Mouse (Mus musculus): Measurements from ENCODE around the gene Cx3cr1. TPM values are rescaled to one million over a fixed set of nuclear protein-coding genes. Genes with fewer than 3 reads are reported as not detected.
A peak's percentile ranks its signal among the peaks of the same experiment; 100 is the strongest.

The Cx3cr1 gene
- polyA plus RNA-seq, 1 experiment from 2014 or later = 7.5 TPM

DNA sequence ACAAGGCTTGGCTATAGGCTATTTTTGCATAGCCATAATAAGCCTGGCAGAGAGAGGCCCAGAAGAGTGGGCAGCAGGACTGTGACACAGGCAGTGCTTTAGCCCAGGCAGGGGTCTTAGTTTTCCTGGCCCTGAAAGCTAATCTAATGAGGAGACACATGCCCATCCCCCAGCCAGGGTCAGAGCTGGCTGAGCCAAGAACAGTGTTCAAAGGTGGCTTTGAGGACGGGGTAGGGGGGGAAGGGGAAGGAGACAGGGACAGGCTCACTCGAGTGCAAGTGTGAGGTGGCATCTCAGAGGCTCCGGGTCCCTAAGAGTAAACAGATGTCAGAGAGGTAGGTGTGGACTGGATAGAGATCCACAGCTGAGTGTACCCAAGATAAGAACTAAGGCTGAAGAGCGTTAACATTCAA lies 88.9 kb downstream of the Cx3cr1 start:
- H3K27me3 ChIP-seq = no peaks in the 10 kb centered on the region
- no peak for ATAC-seq (replicated peaks; ENCODE audit: insufficient number of reproducible peaks, insufficient read depth, low FRiP score, low read depth)
- no peaks in the 10 kb centered on the region for H3K9me3 ChIP-seq (replicated peaks)
- peak overlapping the region; percentile 96 for H3K4me2 ChIP-seq
- peaks cover 79% of the 10 kb centered on the region for H3K4me1 ChIP-seq (replicated peaks)
- H3K27ac ChIP-seq = peak overlapping the region; percentile 98
- H3K4me3 ChIP-seq = peak overlapping the region; percentile 89
- 1% methylated on average over 4 of the region's 4 CpGs for WGBS
- H3K36me3 ChIP-seq = no peaks in the 10 kb centered on the region
- peak overlapping the region; percentile 48 for H3K9ac ChIP-seq

DNA sequence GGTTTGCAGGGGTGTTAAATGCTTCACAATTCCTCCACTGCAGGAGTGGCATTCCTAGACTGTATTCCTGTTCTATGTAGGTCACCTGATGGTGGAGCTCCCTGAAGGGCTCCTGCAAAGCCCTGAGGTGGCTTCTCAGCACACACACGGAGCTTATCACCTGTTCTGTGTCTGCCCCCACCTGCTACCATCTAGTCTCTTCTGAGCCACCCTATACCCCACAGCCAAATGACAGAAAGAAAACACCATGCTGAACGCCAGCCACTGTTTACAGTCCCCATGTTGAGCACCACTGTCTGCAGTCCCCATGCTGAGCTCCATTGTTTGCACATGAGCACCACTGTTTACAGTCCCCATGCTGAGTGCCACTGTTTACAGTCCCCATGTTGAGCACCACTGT lies 89.9 kb downstream of the Cx3cr1 start:
- no peak for ATAC-seq (replicated peaks; ENCODE audit: insufficient number of reproducible peaks, insufficient read depth, low FRiP score, low read depth)
- Histone ChIP-seq H3K27ac (peak overlapping the region; percentile 98; the same call in 1 of the 2 replicates), H3K4me3 (no peak overlapping the region), H3K9me3 (replicated peaks) (no peaks in the 10 kb centered on the region), H3K9ac (no peak overlapping the region), H3K4me2 (no peak overlapping the region), H3K4me1 (replicated peaks) (peaks cover 79% of the 10 kb centered on the region), H3K36me3 (peaks cover 8% of the 10 kb centered on the region; the same call in 1 of the 2 replicates), H3K27me3 (no peaks in the 10 kb centered on the region)
- 56% methylated on average over 2 of the region's 2 CpGs for WGBS

DNA sequence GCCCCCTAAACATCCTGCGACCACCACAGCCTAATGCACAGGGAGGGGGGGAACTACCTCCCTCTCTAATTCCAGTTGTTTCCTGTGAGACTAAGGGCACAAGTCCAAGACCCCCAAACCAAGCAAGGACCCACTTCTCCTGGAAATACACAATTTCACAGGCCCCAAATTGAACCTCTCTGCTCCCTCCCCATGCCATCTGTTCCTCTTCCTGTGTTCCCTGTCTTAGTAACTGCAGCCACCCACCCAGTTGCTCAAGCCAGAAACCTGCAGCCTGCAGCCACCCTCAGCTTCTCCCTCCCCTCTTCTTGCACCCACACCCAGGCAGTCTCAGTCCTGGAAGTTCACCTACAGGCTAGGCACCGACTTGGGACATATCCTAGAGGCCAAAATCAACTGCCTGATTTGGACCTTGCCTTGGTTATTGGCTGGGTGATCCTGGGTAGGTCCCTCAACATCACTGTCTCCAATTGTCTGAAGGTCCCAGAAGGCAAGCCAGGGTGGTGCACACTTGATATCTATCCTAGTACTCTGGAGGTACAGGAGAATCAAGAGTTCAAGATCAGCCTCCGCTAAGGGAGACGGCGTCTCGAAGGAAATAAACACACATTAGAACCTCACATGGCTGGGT lies 90.8 kb downstream of the Cx3cr1 start:
- Histone ChIP-seq H3K36me3 (peaks cover 17% of the 10 kb centered on the region; the same call in 1 of the 2 replicates), H3K9ac (no peak overlapping the region), H3K9me3 (replicated peaks) (no peaks in the 10 kb centered on the region), H3K4me1 (replicated peaks) (peaks cover 71% of the 10 kb centered on the region), H3K4me2 (0 out of 2 replicates have a peak overlapping the region, but pooled peaks have one; percentile 35), H3K27me3 (no peaks in the 10 kb centered on the region), H3K4me3 (no peak overlapping the region), H3K27ac (peak overlapping the region; percentile 37; the same call in 1 of the 2 replicates)
- WGBS = 78% methylated on average over 6 of the region's 6 CpGs
- no peak for ATAC-seq (replicated peaks; ENCODE audit: insufficient number of reproducible peaks, insufficient read depth, low FRiP score, low read depth)

DNA sequence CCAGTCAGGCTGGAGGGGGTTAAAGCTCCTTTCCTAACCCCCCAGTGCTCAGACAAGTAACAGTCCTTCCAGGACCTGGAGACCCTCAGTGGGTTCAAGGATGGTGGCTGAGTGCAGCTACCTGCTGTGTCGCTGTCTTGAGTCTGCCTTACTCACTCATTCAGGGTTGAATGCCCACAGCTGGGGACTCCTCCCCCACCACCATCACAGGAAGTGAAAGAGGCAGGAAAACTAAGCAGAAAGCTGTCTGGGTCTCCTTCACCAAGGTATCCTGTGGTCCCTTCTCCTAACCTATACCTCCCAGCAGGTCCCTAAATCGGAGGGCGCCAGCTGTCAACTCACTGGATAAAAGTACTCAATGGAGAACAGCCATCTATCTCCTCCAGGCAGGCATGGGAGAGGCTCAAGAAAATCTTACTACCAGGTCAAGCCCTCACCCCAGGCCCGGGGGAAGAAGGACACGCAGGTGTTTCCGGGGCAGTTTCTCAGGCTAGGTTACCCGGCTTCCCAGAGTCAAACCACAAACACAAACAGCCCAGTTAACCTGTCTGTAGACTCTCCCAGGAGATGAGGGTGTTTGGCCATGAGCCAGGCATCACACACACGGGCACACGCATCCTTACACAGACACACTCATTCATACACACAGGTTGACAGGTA lies 91.4 kb downstream of the Cx3cr1 start:
- H3K9ac ChIP-seq = no peak overlapping the region
- no peak for ATAC-seq (replicated peaks; ENCODE audit: insufficient number of reproducible peaks, insufficient read depth, low FRiP score, low read depth)
- peak overlapping the region; percentile 18; the same call in 1 of the 2 replicates for H3K4me3 ChIP-seq
- no peaks in the 10 kb centered on the region for H3K27me3 ChIP-seq
- no peaks in the 10 kb centered on the region for H3K9me3 ChIP-seq (replicated peaks)
- WGBS = 45% methylated on average over 9 of the region's 9 CpGs
- peak overlapping the region; percentile 55 for H3K27ac ChIP-seq
- H3K4me1 ChIP-seq (replicated peaks) = peaks cover 69% of the 10 kb centered on the region
- peaks cover 23% of the 10 kb centered on the region; the same call in 1 of the 2 replicates for H3K36me3 ChIP-seq
- peak overlapping the region; percentile 35; the same call in 1 of the 2 replicates for H3K4me2 ChIP-seq

DNA sequence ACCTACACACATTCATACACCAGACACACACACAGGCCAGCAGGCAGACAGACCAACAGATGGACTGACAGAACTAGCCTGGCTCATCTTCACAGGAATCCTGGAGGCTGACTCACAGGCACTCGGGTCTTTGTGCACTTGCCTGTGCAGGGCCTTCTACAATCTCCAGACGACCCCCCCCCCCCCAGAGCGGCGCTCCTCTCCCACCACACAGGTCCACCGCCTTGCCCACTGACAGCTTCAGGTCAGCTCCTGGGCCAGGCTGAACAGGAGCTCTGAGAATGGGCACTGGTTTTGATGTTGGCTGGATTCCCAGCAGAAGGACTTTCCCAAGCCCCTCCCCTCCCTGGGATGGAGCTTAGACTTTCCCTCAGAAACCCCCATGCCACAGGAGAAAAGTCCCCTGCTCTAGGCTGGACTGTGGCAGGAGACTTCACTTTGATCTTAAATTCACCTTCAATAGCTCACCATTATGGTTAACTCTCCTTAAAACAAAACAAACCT lies 92.1 kb downstream of the Cx3cr1 start:
- peak overlapping the region; percentile 55 for H3K27ac ChIP-seq
- H3K36me3 ChIP-seq = peaks cover 30% of the 10 kb centered on the region; the same call in 1 of the 2 replicates
- ATAC-seq (replicated peaks; ENCODE audit: insufficient number of reproducible peaks, insufficient read depth, low FRiP score, low read depth) = no peak
- peaks cover 64% of the 10 kb centered on the region for H3K4me1 ChIP-seq (replicated peaks)
- peak overlapping the region; percentile 18 for H3K4me3 ChIP-seq
- H3K9ac ChIP-seq = 0 out of 2 replicates have a peak overlapping the region, but pooled peaks have one; percentile 7
- 6% methylated on average over 5 of the region's 5 CpGs for WGBS
- no peaks in the 10 kb centered on the region for H3K9me3 ChIP-seq (replicated peaks)
- H3K27me3 ChIP-seq = no peaks in the 10 kb centered on the region
- H3K4me2 ChIP-seq = peak overlapping the region; percentile 35; the same call in 1 of the 2 replicates

DNA sequence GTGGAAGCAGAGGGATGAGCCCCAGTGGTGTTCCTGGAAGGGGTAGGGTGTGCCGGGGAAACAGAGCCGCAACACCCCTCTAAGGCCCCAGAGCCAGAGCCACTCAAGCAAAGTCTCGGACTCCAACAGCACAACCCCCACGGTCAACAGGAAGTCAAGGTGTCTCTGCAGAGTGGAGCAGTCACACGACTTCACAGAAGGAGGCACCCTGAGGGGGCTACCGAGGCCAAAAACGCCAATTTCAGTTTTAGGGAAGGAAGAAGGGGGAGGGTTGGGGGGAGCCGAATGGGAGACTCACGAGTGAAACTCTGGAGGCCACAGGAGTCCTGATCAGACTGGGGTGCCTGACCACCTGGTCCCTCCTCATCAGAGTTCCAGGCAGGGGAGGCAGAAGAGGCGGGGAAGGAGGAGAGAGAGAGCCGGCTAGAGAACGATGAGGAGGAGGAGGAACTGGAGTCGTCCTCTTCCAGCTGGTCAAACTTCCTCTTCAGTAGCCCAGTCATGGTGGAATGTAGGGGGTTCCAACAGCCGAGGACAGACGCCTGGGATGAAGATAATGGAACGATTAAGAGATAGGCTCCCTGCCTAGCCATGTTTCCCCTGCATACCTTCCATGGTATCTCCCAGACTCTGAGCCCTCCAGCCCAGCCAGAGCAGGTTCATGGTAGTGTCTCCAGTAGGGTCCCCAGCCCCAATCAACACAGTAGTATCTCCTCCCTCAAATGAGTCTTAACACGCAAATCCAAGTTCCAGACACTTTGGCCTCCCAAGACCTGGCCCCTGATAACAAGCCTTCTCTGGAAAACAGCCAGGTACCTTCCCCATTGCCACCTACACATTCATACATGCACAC lies 92.7 kb downstream of the Cx3cr1 start:
- Histone ChIP-seq H3K9ac (0 out of 2 replicates have a peak overlapping the region, but pooled peaks have one; percentile 7), H3K4me1 (replicated peaks) (peaks cover 57% of the 10 kb centered on the region), H3K27me3 (no peaks in the 10 kb centered on the region), H3K9me3 (replicated peaks) (no peaks in the 10 kb centered on the region), H3K4me2 (peak overlapping the region; percentile 35; the same call in 1 of the 2 replicates), H3K4me3 (peak overlapping the region; percentile 18), H3K27ac (peak overlapping the region; percentile 55), H3K36me3 (peaks cover 37% of the 10 kb centered on the region; the same call in 1 of the 2 replicates)
- WGBS = 26% methylated on average over 17 of the region's 17 CpGs
- no peak for ATAC-seq (replicated peaks; ENCODE audit: insufficient number of reproducible peaks, insufficient read depth, low FRiP score, low read depth)

DNA sequence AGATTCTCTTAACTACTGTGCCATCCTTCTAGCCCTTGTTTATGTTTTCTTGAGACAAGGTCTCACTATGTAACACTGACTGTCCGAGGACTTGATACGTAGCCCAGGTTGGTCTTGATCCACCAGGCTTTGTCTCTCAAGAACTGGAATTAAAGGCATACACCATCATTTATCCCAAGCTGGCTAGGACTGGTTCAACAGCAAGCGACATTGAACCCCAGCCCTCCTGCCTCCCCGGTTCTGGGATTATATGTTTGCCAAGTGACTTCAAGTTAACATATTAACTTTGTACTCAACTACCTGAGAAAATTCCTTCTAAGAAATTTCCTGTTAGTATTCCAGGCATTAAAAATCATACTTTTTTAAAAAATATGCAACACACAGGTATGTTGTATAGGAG lies 94.4 kb downstream of the Cx3cr1 start:
- no peak for ATAC-seq (replicated peaks; ENCODE audit: insufficient number of reproducible peaks, insufficient read depth, low FRiP score, low read depth)
- H3K4me3 ChIP-seq = no peak overlapping the region
- peaks cover 53% of the 10 kb centered on the region for H3K4me1 ChIP-seq (replicated peaks)
- no peak overlapping the region for H3K4me2 ChIP-seq
- H3K27me3 ChIP-seq = no peaks in the 10 kb centered on the region
- H3K27ac ChIP-seq = no peak overlapping the region
- H3K9ac ChIP-seq = no peak overlapping the region
- peaks cover 43% of the 10 kb centered on the region; the same call in 1 of the 2 replicates for H3K36me3 ChIP-seq
- H3K9me3 ChIP-seq (replicated peaks) = no peaks in the 10 kb centered on the region
- 96% methylated on average over 4 of the region's 4 CpGs for WGBS

DNA sequence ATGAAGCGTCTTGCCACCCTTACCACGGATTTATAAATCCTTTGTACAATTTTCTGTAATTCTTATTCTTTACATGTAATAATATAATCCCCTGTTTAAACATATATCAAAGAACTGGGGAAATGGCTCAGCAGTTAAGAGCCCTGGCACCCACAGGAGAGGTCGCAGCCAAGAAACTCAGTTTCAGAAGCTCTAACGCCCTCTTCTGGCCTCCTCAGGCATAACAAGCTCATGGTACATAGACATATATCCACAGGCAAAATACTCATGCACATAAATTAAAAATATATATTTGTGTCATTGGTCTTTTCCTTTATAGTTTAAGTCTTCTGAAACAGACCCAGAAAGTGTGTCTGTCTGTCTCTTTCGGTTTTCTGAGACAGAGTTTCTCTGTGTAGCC lies 95.1 kb downstream of the Cx3cr1 start:
- H3K36me3 ChIP-seq = peaks cover 43% of the 10 kb centered on the region; the same call in 1 of the 2 replicates
- H3K4me3 ChIP-seq = no peak overlapping the region
- H3K27ac ChIP-seq = no peak overlapping the region
- H3K9me3 ChIP-seq (replicated peaks) = no peaks in the 10 kb centered on the region
- peaks cover 51% of the 10 kb centered on the region for H3K4me1 ChIP-seq (replicated peaks)
- no peak overlapping the region for H3K4me2 ChIP-seq
- no peak overlapping the region for H3K9ac ChIP-seq
- no peaks in the 10 kb centered on the region for H3K27me3 ChIP-seq
- 78% methylated on average over 5 of the region's 5 CpGs for WGBS
- no peak for ATAC-seq (replicated peaks; ENCODE audit: insufficient number of reproducible peaks, insufficient read depth, low FRiP score, low read depth)

DNA sequence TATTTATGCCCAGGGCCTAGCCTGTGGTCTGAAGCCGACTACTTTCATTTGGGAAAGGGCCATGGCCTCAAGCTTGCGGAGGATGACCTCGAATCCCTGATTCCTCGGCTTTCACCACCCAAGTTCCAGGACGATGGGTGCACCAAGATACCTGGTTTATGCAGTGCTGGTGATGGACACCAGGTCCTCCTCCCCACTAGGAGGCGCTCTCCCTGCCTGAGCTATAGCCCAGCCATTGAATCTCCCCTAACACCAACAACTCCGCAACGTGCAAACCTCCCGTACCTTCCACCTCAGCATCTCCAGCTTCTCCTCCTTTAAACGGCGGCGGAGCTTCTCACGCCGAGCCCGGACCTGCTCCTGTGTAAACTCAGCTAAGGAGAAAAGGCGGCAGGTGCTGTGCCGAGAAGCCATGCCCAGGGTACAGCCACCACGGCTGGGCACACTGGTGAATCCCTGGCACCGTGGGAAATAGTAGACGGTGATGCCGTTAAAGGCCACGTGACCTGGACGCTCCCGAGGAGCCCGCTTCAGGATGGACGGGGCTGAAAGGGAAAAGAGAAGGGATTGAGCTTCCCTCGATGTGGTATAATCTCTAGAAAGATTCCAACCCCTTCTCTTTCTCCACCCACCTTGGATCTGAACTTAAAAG lies 95.7 kb downstream of the Cx3cr1 start:
- 89% methylated on average over 27 of the region's 27 CpGs for WGBS
- Histone ChIP-seq H3K36me3 (peaks cover 43% of the 10 kb centered on the region; the same call in 1 of the 2 replicates), H3K9me3 (replicated peaks) (no peaks in the 10 kb centered on the region), H3K4me2 (no peak overlapping the region), H3K9ac (no peak overlapping the region), H3K27ac (no peak overlapping the region), H3K4me3 (no peak overlapping the region), H3K27me3 (no peaks in the 10 kb centered on the region), H3K4me1 (replicated peaks) (peaks cover 46% of the 10 kb centered on the region)
- no peak for ATAC-seq (replicated peaks; ENCODE audit: insufficient number of reproducible peaks, insufficient read depth, low FRiP score, low read depth)

DNA sequence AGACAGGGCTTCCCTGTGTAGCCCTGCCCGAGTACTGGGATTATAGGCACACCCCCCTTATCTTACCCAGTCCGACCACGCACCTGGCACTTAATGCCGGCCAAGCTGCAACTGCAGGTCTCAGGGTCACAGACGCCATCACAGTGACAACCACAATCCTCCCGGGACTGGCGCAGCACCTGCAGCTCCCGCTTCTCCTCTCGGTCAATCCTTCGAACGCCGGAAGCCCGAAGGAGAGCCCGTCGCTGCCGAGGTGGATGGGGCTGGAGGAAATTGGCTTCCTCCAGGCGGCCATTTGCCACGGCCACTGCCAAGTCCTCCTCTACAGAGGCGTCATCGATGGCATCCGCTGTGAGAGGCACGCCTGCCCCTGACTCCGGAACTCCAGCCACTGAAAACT lies 96.4 kb downstream of the Cx3cr1 start:
- no peaks in the 10 kb centered on the region for H3K9me3 ChIP-seq (replicated peaks)
- H3K27ac ChIP-seq = no peak overlapping the region
- H3K9ac ChIP-seq = no peak overlapping the region
- no peak for ATAC-seq (replicated peaks; ENCODE audit: insufficient number of reproducible peaks, insufficient read depth, low FRiP score, low read depth)
- H3K36me3 ChIP-seq = peaks cover 43% of the 10 kb centered on the region; the same call in 1 of the 2 replicates
- 87% methylated on average over 23 of the region's 23 CpGs for WGBS
- H3K4me3 ChIP-seq = no peak overlapping the region
- no peaks in the 10 kb centered on the region for H3K27me3 ChIP-seq
- H3K4me2 ChIP-seq = no peak overlapping the region
- peaks cover 42% of the 10 kb centered on the region for H3K4me1 ChIP-seq (replicated peaks)
